Mouse (Mus musculus) layer of hippocampus, adult 18-20 months (tissue): ENCODE results near the gene Cacna2d3. TPM values are rescaled to one million over a fixed set of nuclear protein-coding genes. Genes with fewer than 3 reads are reported as not detected.
A peak's percentile ranks its signal among the peaks of the same experiment; 100 is the strongest.

Experiments used
- DNase-seq, 2 experiments: peaks; one replicate each; pipeline ENCODE4 v3.0.0; 2022; ENCODE audit warnings: low spot score in 2 of 2
- total RNA-seq, 2 experiments: library from RNA; stranded (reverse); gene quantifications; 2 replicates each; pipeline ENCODE4 v1.2.3; 2021

The Cacna2d3 gene
- total RNA-seq, 2 experiments from 2014 or later: 85.8 to 89.9 TPM

GRCm38 (mm10) chr14:28955181-28955580, 766.5 kb downstream of the Cacna2d3 start:
- no peak for DNase-seq

- DNase-seq: no peak
These were observed 767.1 kb downstream of the Cacna2d3 start for GRCm38 (mm10) chr14:28954588-28954987.

GRCm38 (mm10) chr14:28954086-28954485, 767.6 kb downstream of the Cacna2d3 start:
- no peak for DNase-seq

DNA sequence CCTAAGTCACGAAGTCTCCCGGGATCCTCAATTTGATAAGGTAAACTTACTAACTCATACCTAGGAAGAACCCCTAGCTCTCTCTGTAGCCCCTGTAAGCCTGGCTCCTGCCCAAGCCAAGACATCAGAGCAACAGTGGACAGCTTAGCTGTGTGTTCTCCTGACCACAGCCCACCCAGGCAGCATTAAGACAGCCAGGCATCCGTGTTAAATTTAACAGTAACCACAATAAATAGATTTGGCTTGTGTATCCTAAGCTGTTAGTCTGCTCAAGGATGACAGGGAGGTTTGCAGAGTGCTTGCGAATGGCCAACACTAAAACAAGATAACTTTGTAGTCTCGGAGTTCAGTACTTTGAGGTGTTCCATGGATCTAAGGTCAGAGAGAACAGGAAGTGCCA, 768.3 kb downstream of the Cacna2d3 start:
- no peak for DNase-seq

DNA sequence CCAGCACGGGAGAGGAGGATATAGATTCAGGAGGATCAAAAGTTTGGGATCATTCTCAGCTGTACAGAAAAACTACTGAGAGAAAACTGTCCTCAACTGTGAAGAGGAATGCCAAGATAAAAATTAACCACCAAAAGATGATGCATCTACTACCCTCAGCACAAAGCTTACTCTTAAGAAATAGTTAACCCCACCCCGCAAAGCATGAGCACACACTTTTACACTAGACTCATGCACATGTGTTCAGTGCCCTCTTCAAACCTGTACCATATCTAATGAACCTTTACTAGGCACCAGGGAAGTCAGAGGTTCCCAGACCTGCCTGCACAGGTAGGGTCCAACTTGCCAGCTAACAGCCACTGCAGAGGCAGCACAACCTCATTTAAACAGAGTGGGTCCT, 771.2 kb downstream of the Cacna2d3 start:
- DNase-seq: no peak

GRCm38 (mm10) chr14:28949785-28950184, 771.9 kb downstream of the Cacna2d3 start:
- peak in 1 of 2 experiments; percentile 38 for DNase-seq

DNA sequence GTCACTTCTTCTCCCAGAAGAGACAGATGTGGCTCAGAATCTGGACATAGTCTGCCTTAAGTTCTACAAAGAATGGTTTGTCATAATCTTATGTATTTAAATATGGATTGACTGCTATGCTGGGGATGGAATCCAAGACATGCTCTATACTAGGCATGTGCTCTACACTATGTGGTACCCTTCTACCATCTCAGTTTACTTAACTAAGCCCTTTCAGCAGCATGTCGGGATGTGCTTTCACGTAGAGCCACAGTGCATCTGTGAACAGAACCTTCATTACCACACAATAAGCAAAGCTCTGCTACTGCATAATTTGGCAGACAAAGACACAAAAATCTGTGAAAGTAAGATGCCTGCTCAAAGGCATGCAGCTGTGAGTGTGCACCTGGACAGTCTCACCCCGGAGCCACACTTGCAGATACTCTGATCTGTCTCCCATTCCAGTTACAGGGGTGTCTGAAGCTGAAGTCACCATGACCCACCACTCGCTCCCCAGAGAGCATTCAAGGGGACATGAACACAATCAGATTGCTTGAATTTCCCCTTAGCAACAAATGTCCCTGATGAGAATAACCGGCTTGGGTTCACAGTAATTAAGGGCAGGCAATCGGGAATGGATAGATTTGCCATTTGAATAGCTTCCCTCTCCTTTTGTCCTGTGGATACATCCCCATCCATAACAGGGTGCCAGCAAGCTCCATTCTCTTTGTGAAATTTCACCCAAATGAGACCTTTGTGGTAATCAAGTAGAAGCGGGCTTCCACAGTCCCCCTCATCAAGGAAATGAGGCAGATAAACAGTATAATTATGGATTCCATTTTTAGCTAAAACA, 773.4 kb downstream of the Cacna2d3 start:
- DNase-seq: no peak

GRCm38 (mm10) chr14:28932746-28933293, 788.8 kb downstream of the Cacna2d3 start:
- DNase-seq: no peak

DNA sequence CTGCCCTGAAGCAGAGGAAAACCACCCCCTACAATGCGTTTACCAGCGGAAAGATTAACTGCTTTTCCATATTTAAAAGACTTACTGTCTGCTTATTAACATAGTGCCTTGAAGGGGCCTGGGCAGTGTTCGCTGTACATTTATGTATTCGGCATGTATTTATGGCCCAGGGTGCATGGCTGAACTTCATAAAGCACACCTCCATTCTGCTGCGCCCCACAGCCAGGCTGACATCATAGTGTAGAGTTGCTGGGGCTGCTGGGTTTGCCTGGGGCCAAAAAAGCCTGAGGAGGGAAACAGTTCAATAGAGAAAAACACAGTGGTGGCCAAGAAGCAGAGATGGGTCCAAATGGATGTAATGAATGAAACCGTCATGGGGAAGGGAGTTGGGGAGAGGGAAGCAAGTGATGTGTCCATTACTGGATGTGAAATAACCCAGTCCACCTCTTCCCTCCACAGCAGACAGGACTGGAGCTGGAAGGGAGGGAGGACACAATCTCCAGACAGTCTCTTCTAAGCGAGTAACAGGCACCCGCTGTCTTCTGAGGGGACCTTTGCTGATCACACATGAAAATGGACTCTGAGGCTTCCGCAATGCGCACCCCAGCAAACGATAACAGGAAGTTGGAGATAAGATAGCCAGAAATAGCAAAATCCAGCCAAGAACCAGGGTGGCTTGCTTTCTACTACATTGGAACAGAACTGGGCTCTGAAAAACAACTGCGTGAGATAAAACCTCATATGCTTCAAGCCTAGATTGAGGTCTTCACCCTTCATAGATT, 798.3 kb downstream of the Cacna2d3 start:
- DNase-seq: no peak

DNA sequence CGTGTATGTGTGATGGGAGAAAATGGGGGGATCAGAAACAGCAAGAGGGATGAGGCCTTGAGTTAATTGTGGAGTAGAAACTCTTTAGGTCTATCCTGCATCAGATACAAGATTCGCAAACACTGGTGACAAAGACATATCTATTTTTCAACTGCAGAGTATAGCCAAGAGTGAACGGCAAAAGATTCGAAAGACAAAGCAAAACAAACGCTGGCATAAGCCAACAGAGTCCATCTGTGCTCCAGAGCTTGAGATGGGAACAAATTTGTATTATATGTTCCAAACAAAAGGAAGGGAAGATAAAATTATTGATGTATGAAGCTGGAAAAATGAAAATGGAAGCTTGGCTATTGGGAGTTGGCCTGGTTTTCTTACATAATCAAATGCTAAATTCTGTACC, 802.8 kb downstream of the Cacna2d3 start:
- DNase-seq: peak; percentile 46 to 82

DNA sequence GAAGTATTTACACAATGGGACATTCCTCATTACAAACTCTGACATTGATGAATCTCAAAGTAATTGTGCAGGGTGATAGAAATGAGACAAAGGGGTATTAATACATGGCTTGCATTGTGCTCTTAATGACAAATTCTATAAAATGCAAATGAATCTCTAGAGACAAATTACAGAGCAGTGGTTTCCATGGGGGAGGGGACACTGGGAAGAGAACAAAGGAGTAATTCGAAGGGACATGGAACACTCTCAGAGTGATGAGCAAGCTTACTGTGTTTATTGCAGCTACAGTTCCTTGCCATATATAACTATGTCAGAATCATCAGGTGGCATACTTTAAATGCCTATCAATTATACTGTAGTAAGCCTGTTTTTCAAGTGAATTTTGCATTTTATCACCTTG, 806.7 kb downstream of the Cacna2d3 start:
- no peak for DNase-seq

DNA sequence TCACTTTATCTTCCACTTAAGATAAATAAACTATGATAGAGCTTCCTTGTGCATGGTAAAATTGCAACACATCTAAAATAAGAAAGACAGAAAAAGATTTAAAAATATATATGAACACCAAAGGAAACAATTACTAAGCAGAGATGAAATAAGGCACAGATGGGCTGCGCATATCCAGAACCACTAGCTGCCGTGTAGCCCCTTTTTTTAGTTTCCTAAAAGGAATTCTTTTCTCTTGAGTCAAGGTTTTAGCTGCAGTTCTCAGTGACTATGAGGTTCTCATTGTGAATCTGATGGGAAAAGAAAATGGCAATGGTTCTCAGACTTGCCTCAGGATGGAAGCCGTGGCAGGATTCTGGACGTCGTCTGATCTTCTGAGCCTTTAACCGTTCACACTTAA, 814.0 kb downstream of the Cacna2d3 start:
- DNase-seq: no peak

- no peak for DNase-seq
These were observed 829.1 kb downstream of the Cacna2d3 start for GRCm38 (mm10) chr14:28892530-28892929.

DNA sequence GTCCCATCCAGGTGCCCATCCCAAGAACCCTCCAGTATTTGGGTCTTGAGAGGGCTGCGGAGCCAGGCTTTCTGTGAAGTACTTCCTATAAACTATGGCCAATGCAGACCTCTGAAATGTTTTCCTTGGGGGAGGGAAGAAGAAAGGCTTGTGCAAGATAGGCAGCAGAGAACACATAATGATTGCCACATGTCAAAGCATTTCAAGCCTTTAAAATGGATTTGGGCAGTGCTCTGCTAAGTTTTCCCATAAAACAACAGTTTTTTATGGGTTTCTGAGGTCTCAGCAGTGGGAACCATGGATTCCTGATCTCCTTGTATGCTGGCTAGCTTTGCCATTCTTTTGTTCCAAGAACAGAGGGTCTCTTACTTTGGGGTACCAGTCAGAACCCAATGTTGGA, 834.3 kb downstream of the Cacna2d3 start:
- DNase-seq: no peak

DNA sequence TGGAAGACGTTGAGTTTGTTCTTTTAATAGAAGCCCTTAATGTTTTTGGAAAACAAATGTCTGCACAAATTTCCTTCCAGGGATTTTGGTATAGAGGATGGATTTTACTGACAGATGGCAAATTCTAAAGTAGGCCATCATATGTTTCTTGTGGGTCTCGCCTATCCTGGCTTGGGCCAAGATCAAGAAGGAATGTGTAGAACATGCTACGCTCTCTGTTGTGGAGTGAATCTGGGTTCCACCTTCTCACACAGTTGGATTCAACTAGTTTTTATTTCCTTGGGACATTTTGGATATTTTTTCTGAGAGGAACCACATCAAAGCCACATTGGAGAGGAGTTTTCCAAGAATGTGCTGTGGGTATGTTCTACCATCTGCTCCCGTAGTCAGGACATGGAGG, 835.0 kb downstream of the Cacna2d3 start:
- no peak for DNase-seq

DNA sequence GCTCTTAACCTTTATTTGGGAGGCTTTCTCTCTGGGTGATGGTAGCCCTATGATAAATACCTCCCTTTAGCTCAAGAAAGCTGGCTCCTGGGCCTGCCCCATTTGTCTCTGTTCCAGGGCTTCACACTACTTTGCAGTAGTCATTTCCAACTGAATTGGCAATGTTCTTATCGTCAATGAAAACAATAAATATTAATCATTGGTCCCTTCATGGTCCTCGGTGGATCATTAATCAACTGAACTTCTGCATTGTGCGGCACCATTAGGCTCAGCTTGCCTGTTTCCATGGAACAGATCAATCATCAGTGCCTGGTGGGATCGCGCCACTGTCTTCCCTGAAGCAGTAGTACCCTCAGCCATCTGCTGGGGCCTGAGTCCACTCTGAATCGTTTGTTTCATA, 850.7 kb downstream of the Cacna2d3 start:
- DNase-seq: no peak

- DNase-seq: no peak
These were observed 851.3 kb downstream of the Cacna2d3 start for GRCm38 (mm10) chr14:28870382-28870781.

DNA sequence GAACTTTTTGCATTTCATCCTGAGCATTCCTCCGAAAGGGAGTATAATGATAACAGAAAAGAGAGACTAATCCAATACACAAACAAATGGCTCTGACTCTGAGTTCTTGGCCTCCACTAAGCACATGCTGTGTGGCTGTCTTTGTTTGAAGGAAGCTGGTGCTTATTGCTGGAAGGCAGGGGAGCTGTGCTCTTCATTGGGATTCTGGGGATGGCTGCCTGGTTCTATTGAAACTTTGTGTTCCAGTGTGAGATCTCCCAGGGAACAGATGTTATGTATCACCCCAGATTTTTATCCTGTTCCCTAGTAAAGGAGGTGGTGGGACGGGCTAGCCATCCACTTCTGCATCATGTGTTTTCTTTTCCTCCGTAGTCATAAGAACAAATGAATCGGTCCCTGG, 856.7 kb downstream of the Cacna2d3 start:
- DNase-seq: peak in 1 of 2 experiments; percentile 19

DNA sequence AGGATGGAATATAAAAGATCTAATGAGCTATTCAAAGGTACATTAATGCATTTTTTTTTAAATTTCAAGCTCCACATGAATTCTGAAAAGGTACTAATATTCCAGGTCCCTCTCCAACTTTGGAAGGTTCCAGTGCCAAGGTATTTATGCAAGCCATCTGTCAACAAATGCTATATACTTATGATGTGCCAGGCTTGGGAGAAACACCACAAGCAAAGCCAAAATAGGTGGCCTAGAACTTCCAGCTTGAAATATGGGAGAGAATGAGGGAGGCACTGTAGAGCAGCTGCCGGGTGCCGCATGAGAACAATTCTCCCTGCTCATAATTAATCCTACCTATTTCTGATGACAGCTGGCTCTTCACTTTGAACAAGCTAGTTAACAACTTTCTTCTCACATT, 860.5 kb downstream of the Cacna2d3 start:
- no peak for DNase-seq
